Mouse (Mus musculus): ENCODE results near the gene Pwwp2b. TPM values are rescaled to one million over a fixed set of nuclear protein-coding genes. Genes with fewer than 3 reads are reported as not detected.

Pwwp2b gene
- total and polyA plus RNA-seq, 3 experiments, result 1.9 to 4.3 TPM; not detected in 1

DNA sequence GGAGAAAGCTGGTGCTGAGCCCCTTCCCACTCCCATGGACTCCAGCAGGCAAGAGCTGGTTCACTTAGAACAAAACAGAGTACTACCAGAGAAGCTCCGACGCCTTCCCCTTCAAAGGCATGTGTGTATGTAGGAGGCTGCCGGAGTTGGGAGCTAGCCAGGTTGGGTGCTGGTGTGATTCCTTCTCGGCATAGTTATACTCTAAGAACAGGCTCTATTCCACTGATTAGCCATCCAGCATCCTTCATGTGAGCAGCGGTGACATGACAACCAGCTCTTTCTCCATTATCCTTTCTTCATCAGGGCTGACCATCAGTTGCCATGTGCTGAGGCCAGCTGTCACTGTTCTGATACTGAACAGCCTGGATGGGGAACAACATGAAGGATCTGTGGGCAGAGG is 23.6 kb downstream of the Pwwp2b start:
- DNase-seq (ENCODE audit: low read depth, low spot score), result no peak
- Histone ChIP-seq H3K9me3 (replicated peaks; ENCODE audit: insufficient read depth, low read length) (no peaks in the 10 kb centered on the region), H3K4me1 (ENCODE audit: control insufficient read depth in 1 of 2, insufficient read depth in 2 of 2, low read length in 2 of 2) (peaks cover 0 to 13% of the 10 kb centered on the region in 2 experiments; a peak in 1 of 4 replicates), H3K79me2 (ENCODE audit: control insufficient read depth, insufficient read depth, low read length, poor library complexity) (no peaks in the 10 kb centered on the region), H3K36me3 (ENCODE audit: control insufficient read depth in 1 of 2, insufficient read depth in 2 of 2, low read length in 2 of 2) (peaks cover 0 to 3% of the 10 kb centered on the region in 2 experiments; a peak in 1 of 4 replicates), H3K27ac (ENCODE audit: control insufficient read depth, low read depth, low read length) (no peak overlapping the region), H3K4me3 (ENCODE audit: control insufficient read depth in 1 of 2, insufficient read depth in 1 of 2, low read depth in 2 of 2, low read length in 2 of 2) (no peak overlapping the region), H3K27me3 (ENCODE audit: control insufficient read depth in 1 of 2, insufficient read depth in 2 of 2, low read length in 2 of 2) (no peaks in the 10 kb centered on the region), H3K9ac (ENCODE audit: control insufficient read depth, low read depth, low read length, poor library complexity, severe bottlenecking) (no peak overlapping the region)
- no peak for TF ChIP-seq CHD2 (IDR thresholded peaks at IDR 0.05; ENCODE audit: low read length)
- no peak for TF ChIP-seq MXI1 (IDR thresholded peaks at IDR 0.05; ENCODE audit: low read depth, low read length)
- no peak for TF ChIP-seq BHLHE40 (IDR thresholded peaks at IDR 0.05; ENCODE audit: borderline replicate concordance, low read depth, low read length)
- no peak for TF ChIP-seq MAX (IDR thresholded peaks at IDR 0.05; ENCODE audit: low read length)
- TF ChIP-seq TAL1 (IDR thresholded peaks at IDR 0.05; ENCODE audit: low read length), result no peak
- TF ChIP-seq USF2 (IDR thresholded peaks at IDR 0.05; ENCODE audit: borderline replicate concordance in 1 of 2, insufficient read depth in 1 of 2, low read depth in 1 of 2, low read length in 2 of 2), result no peak
- no peak for TF ChIP-seq UBTF (IDR thresholded peaks at IDR 0.05; ENCODE audit: borderline replicate concordance, insufficient read depth, low read depth, low read length)
- TF ChIP-seq ZC3H11A (IDR thresholded peaks at IDR 0.05; ENCODE audit: low read depth, low read length), result no peak
- TF ChIP-seq ZMIZ1 (IDR thresholded peaks at IDR 0.05; ENCODE audit: low read depth, low read length), result no peak
- no peak for TF ChIP-seq TCF12 (IDR thresholded peaks at IDR 0.05; ENCODE audit: low read depth, low read length)
- no peak for TF ChIP-seq ZNF384 (IDR thresholded peaks at IDR 0.05; ENCODE audit: low read depth, low read length)
- no peak for TF ChIP-seq POLR2AphosphoS5 (IDR thresholded peaks at IDR 0.05; ENCODE audit: borderline replicate concordance, low read depth, low read length)
- no peak for TF ChIP-seq MYB (IDR thresholded peaks at IDR 0.05; ENCODE audit: low read depth, low read length)

DNA sequence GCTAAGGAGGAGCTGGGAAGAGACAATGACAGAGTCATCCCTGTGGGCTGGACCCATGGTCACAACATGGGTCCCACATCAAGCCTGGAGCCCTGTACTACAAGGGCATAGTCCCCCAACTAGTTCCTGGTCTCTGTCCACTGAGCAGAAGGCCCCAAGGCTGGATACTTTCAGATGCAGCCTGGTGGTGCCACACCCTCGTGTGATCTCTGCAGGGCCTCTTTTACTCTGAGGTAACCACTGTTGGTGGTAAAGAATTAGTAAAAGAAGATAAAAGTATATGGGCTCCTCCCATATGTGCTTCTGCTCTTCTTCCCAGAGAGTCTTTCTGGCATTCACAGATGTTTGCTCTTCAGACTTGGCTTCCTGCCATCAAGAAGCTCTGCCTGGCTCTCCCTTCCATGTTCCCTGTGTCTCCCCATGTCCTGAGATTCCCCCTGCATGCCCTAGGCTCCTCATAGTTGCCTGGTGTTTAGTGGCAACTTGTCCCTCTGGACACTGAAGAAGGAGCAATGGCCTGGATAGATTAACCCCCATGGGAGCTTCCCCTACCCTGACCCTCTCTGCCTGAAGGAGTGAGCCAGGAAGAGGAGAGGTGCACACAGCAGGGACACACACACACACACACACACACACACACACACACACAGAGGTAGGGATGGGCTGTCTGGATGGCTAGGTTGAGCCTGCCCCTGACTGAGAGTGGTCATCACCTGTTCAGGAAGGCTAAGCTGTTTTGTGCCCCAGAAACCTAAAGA is 24.5 kb downstream of the Pwwp2b start:
- TF ChIP-seq RAD21 (IDR thresholded peaks at IDR 0.05; ENCODE audit: low read depth, low read length) (no peak), ETS1 (IDR thresholded peaks at IDR 0.05; ENCODE audit: low read depth, low read length) (peak; percentile 32; the same call in 1 of the 2 replicates)
- Histone ChIP-seq H3K9me3 (replicated peaks; ENCODE audit: insufficient read depth, low read length) (no peaks in the 10 kb centered on the region), H3K4me1 (ENCODE audit: control insufficient read depth in 1 of 2, insufficient read depth in 2 of 2, low read length in 2 of 2) (peaks cover 0 to 13% of the 10 kb centered on the region in 2 experiments; a peak in 1 of 4 replicates), H3K27me3 (ENCODE audit: control insufficient read depth in 1 of 2, insufficient read depth in 2 of 2, low read length in 2 of 2) (no peaks in the 10 kb centered on the region), H3K79me2 (ENCODE audit: control insufficient read depth, insufficient read depth, low read length, poor library complexity) (no peaks in the 10 kb centered on the region), H3K27ac (ENCODE audit: control insufficient read depth, low read depth, low read length) (no peak overlapping the region), H3K9ac (ENCODE audit: control insufficient read depth, low read depth, low read length, poor library complexity, severe bottlenecking) (no peak overlapping the region), H3K4me3 (ENCODE audit: control insufficient read depth in 1 of 2, insufficient read depth in 1 of 2, low read depth in 2 of 2, low read length in 2 of 2) (no peak overlapping the region), H3K36me3 (ENCODE audit: control insufficient read depth in 1 of 2, insufficient read depth in 2 of 2, low read length in 2 of 2) (peaks cover 0 to 3% of the 10 kb centered on the region in 2 experiments; a peak in 1 of 4 replicates)
- peak; percentile 46 for DNase-seq (ENCODE audit: low read depth, low spot score)

Data from MEL (cell line).